Mouse (Mus musculus): ENCODE measurements around the gene R3hdm2. TPM values are rescaled to one million over a fixed set of nuclear protein-coding genes. Genes with fewer than 3 reads are reported as not detected.

R3hdm2 gene
- polyA plus RNA-seq, 1 experiment, result 135 TPM

DNA sequence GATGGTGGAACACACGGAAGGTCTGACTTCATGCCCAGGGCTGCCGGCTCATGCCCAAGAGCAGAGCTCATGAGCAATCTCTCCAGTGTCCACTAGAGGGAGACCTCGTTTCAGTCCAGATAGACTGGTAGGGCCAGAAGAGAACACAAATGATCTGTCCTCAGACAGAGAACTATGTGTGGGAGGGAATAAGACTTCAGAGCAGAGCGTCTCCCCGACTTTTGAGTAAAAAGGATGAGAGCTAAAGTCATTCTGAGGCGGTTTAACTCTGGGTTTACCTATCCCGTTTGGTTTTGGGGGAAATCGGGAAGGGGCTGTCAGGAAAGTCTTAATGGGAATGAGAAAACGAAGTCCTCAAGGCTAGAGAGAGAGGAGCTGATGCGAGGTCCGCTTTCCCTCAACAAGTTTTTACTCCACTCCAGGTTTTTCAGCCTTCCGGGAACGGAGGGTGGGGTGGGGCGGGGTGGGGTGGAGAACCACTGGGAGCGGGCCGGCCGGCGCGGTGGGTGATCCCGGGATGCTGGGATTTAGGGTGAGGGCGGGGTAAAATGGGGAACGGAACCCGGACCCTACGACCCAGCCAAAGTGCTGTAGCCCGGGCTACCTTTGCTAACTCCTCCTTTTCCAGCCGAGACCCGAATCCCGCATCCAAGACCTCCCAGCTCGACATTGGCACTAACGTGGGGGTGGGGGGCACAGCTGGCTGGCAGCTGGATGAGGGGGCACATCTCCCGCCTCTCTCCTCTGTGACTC, 41.0 kb upstream of the R3hdm2 start:
- peaks cover 28% of the 10 kb centered on the region for H3K27me3 ChIP-seq (ENCODE audit: control insufficient read depth, insufficient read depth, low read length)
- no peaks in the 10 kb centered on the region for H3K36me3 ChIP-seq (ENCODE audit: control insufficient read depth, insufficient read depth, low read length)
- DNase-seq, result peak; percentile 88
- H3K27ac ChIP-seq (ENCODE audit: control insufficient read depth, insufficient read depth, low read length), result no peak overlapping the region
- no peak for TF ChIP-seq POLR2A (IDR thresholded peaks at IDR 0.05; ENCODE audit: control insufficient read depth, extremely low read depth, insufficient read depth, low read length, poor library complexity)
- TF ChIP-seq CTCF (IDR thresholded peaks at IDR 0.05; ENCODE audit: borderline replicate concordance, control insufficient read depth, extremely low read depth, insufficient read depth, low read length, poor library complexity), result peak; percentile 62; the same call in 1 of the 2 replicates
- H3K4me1 ChIP-seq (replicated peaks; ENCODE audit: control insufficient read depth, insufficient read depth, low read length), result peaks cover 36% of the 10 kb centered on the region
- H3K4me3 ChIP-seq (ENCODE audit: control insufficient read depth, insufficient read depth, low read length), result peak overlapping the region; percentile 10; the same call in 1 of the 2 replicates
- WGBS, result 2% methylated on average over 31 of the region's 31 CpGs

DNA sequence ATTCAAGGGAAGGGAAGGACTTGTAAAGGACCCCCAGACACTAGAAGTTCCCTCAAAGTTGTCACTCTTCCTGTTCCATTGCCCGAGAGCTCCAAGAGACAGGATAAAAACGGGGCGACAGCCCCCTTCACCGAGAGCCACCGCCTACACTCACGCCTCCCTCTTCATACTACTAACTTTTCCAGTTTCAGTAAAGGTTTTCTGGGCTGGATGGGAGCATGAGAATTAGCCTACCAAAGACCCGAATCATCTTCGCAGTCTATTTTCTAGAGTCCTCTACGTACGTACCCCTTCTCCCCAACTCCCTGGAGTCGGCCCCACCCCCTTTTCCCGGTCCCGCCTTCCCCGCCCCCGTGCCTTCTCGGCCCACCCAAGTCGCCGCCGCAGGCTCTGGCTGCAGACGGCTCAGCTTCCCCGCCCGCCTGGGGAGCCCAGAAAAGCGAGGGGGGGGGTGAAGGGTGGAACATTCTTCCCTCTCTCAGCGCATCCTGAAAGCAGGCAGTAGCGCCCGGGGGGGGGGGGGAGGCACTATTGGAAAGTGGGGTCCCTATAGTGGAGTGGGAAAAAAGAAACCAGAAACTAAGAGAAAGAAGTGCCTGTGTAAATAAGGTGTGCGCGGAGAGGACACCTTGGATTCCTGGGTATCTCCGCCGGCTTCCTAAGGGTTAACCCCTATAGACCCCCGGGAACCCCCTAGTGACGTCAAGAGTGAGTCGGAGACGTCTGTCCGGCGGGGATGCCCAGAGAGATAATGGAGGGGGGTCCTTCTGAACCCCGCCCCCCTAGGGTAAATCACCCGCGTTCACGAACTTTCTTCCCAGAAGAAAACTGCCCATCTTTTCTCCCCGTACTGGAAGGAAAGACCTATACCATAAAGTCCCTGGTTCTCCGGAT, 40.2 kb upstream of the R3hdm2 start:
- peaks cover 28% of the 10 kb centered on the region for H3K27me3 ChIP-seq (ENCODE audit: control insufficient read depth, insufficient read depth, low read length)
- no peak for DNase-seq

DNA sequence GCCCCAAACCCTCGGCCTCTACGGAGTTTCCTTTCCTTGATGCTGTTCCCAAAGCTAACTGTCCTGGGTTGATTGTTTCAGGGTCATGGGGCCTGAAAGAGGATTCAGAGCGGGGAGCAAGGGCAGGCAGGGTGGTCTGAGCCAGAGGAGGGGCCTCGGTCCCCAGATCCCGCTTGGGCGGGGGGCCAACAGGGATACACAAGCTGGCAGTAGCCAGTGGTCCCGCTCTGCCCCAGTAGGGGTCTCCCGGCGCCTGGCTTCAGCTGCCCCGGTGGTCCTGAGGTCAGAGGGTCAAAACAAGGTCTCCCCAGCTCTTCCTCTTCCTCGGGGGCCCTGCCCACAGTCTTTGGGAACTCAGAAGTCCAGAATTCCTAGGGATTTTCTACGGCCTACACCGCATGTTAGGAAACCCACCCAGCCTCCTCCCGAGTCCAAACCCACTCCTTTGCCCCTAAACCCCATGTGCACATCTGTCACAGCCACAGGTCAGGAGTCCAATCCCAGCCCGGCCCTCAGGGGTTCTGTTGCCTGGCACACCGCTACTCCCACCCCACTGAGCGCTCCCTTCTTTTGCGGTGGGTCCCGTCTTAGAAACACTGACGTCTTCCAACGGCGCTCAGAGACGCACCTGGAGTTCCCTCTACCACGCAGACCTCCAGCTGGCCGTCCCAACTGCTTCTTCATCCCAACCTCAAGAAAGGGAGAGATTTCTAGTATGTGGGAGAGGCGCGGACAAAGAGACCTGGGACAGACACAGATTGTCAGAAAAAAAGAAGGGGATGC, 39.4 kb upstream of the R3hdm2 start:
- DNase-seq, result no peak
- Histone ChIP-seq H3K27ac (ENCODE audit: control insufficient read depth, insufficient read depth, low read length) (no peak overlapping the region), H3K27me3 (ENCODE audit: control insufficient read depth, insufficient read depth, low read length) (peaks cover 28% of the 10 kb centered on the region), H3K4me3 (ENCODE audit: control insufficient read depth, insufficient read depth, low read length) (no peak overlapping the region), H3K36me3 (ENCODE audit: control insufficient read depth, insufficient read depth, low read length) (no peaks in the 10 kb centered on the region), H3K4me1 (replicated peaks; ENCODE audit: control insufficient read depth, insufficient read depth, low read length) (peaks cover 36% of the 10 kb centered on the region)
- TF ChIP-seq POLR2A (IDR thresholded peaks at IDR 0.05; ENCODE audit: control insufficient read depth, extremely low read depth, insufficient read depth, low read length, poor library complexity), result no peak
- TF ChIP-seq CTCF (IDR thresholded peaks at IDR 0.05; ENCODE audit: borderline replicate concordance, control insufficient read depth, extremely low read depth, insufficient read depth, low read length, poor library complexity), result no peak
- 4% methylated on average over 27 of the region's 27 CpGs for WGBS

More for the DNA sequence above, 40.2 kb upstream of the R3hdm2 start:
- TF ChIP-seq POLR2A (IDR thresholded peaks at IDR 0.05; ENCODE audit: control insufficient read depth, extremely low read depth, insufficient read depth, low read length, poor library complexity) (no peak), CTCF (IDR thresholded peaks at IDR 0.05; ENCODE audit: borderline replicate concordance, control insufficient read depth, extremely low read depth, insufficient read depth, low read length, poor library complexity) (no peak)
- Histone ChIP-seq H3K4me3 (ENCODE audit: control insufficient read depth, insufficient read depth, low read length) (peak overlapping the region; percentile 10; the same call in 1 of the 2 replicates), H3K27ac (ENCODE audit: control insufficient read depth, insufficient read depth, low read length) (no peak overlapping the region), H3K36me3 (ENCODE audit: control insufficient read depth, insufficient read depth, low read length) (no peaks in the 10 kb centered on the region), H3K4me1 (replicated peaks; ENCODE audit: control insufficient read depth, insufficient read depth, low read length) (peaks cover 36% of the 10 kb centered on the region)
- WGBS, result 1% methylated on average over 42 of the region's 42 CpGs

GRCm38 (mm10) chr10:127341360-127341690, 38.8 kb upstream of the R3hdm2 start:
- Histone ChIP-seq H3K27ac (ENCODE audit: control insufficient read depth, insufficient read depth, low read length) (no peak overlapping the region), H3K4me3 (ENCODE audit: control insufficient read depth, insufficient read depth, low read length) (no peak overlapping the region)
- no peak for TF ChIP-seq CTCF (IDR thresholded peaks at IDR 0.05; ENCODE audit: borderline replicate concordance, control insufficient read depth, extremely low read depth, insufficient read depth, low read length, poor library complexity)
- no peak for TF ChIP-seq POLR2A (IDR thresholded peaks at IDR 0.05; ENCODE audit: control insufficient read depth, extremely low read depth, insufficient read depth, low read length, poor library complexity)

DNA sequence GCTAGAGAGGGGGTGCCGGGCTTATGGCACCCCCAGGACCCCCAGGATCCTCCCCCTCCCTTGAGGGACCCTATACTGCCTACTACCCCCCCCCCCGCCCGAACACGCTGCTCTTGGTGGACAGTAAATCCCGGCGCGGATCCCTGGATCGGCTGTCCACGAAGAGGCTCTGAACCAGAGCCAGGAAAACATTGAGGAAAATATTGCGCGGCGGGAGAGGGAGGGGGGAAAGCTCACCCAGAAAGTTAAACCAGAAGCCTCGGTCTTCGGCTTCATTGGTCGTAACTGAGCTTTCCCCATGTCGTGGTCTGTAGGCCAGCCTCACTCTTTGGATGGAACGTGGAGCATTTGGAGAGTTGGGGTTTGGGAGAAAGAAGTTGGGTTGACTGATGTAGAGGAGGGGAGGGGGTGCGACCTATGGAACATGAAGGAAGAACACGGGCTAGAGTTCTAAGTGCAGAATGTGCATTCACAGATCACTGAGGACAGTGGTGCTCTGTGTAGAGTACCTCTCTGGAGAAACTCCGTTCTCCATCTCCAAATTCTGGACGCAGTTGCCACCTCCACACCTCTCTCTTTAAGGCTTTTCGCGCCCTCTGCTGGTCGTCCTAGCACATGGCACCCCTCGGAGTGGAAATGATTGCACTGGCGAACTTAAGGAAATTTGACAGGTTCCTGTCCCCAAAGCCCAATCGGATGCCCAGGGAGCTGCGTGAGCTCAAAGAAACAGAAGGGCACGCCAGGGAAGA, 38.1 kb upstream of the R3hdm2 start, which contains the start of gene Gli1:
Gene Gli1 (minus strand): TSS at position 84 of the 749 bp plus-strand sequence.
- no peak within 1 kb of the TSS for H3K4me3 ChIP-seq (ENCODE audit: control insufficient read depth, insufficient read depth, low read length)
- under 1% methylated on average over 29 of the region's 29 CpGs for WGBS
- peak; percentile 82 for DNase-seq
- TF ChIP-seq POLR2A (IDR thresholded peaks at IDR 0.05; ENCODE audit: control insufficient read depth, extremely low read depth, insufficient read depth, low read length, poor library complexity), result no peak
- TF ChIP-seq CTCF (IDR thresholded peaks at IDR 0.05; ENCODE audit: borderline replicate concordance, control insufficient read depth, extremely low read depth, insufficient read depth, low read length, poor library complexity), result peak; percentile 84; the same call in 1 of the 2 replicates
- H3K36me3 ChIP-seq (ENCODE audit: control insufficient read depth, insufficient read depth, low read length), result no peaks in the 10 kb centered on the region
- peaks cover 31% of the 10 kb centered on the region for H3K4me1 ChIP-seq (replicated peaks; ENCODE audit: control insufficient read depth, insufficient read depth, low read length)
- peaks cover 28% of the 10 kb centered on the region for H3K27me3 ChIP-seq (ENCODE audit: control insufficient read depth, insufficient read depth, low read length)
- H3K27ac ChIP-seq (ENCODE audit: control insufficient read depth, insufficient read depth, low read length), result no peak within 1 kb of the TSS

More at GRCm38 (mm10) chr10:127341360-127341690, 38.8 kb upstream of the R3hdm2 start:
- 3% methylated on average over 11 of the region's 11 CpGs for WGBS
- Histone ChIP-seq H3K4me1 (replicated peaks; ENCODE audit: control insufficient read depth, insufficient read depth, low read length) (peaks cover 36% of the 10 kb centered on the region), H3K27me3 (ENCODE audit: control insufficient read depth, insufficient read depth, low read length) (peaks cover 28% of the 10 kb centered on the region), H3K36me3 (ENCODE audit: control insufficient read depth, insufficient read depth, low read length) (no peaks in the 10 kb centered on the region)
- DNase-seq, result no peak

All from thymus, adult 2 months (tissue).